Mouse (Mus musculus) C2C12 (cell line): ENCODE data around the gene Bco2.

Experiments used
- CEBPB ChIP-seq: IDR thresholded peaks from one replicate; pipeline ENCODE4 v1.6.1; 2011; ENCODE audit warnings: low read depth, mild to moderate bottlenecking, control low read depth, moderate library complexity
- CTCF ChIP-seq: IDR thresholded peaks from one replicate; pipeline ENCODE4 v1.5.1; 2011; ENCODE audit not compliant: control insufficient read depth, insufficient read depth, insufficient read length
- USF1 ChIP-seq: IDR thresholded peaks from one replicate; pipeline ENCODE4 v1.6.1; 2011; ENCODE audit warnings: low read depth, mild to moderate bottlenecking, control low read depth, moderate library complexity

DNA sequence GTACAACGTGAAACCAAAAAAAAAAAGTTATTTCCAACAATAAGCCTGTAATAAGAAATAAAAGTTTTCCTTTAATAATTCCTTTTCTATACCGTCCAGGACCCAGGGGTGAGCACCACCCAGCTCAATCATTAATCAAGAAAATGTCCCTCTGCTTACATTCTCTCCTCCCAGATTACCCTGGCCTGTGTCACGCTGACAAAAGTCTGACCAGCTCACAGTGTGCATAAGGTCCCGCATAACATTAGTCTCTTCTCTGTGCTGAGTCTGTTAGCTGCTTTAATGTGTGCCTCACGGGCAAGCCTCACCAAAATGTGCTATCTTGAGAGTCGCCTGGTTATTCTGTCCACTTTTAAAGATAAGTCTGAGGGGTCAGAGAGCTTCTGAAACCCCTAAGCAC lies 49.6 kb downstream of the Bco2 start:
- TF ChIP-seq CTCF (no peak), USF1 (no peak), CEBPB (no peak)
